19 mouse cellular contexts compared by ENCODE assay signal in genomic region chr11:103020713-103021335, GRCm38 (mm10). TPM values are rescaled to one million over a fixed set of nuclear protein-coding genes. Genes with fewer than 3 reads are reported as not detected.
DNase-seq lines count a peak whose midpoint lies in the region; ATAC-seq and TF ChIP-seq lines count a peak whose summit lies in the region.
"Had no signal": no experiment of that assay in that cellular context is flagged by ENCODE, and none has a peak within 500 bp of the region (broad histone marks: within the 10 kb centered on the region; RNA-seq: fewer than 3 reads in every experiment).

No protein-coding gene starts in this region.

- H3K36me3 ChIP-seq in liver, postnatal 0 days (replicated peaks; ENCODE audit: insufficient read depth, low read length), result peaks cover 15% of the 10 kb centered on the region
- peaks cover 7% of the 10 kb centered on the region; the same call in 1 of the 2 replicates for H3K36me3 ChIP-seq in stomach, embryonic 14.5 days (ENCODE audit: control insufficient read depth, insufficient read depth, low read length)
- H3K36me3 ChIP-seq in embryonic facial prominence, embryonic 10.5 days (replicated peaks), result peaks cover 31% of the 10 kb centered on the region
- H3K36me3 ChIP-seq: hindbrain, embryonic 15.5 days had no signal

- H3K9me3 ChIP-seq in liver, postnatal 0 days (ENCODE audit: low read length), result no peaks in the 10 kb centered on the region
- no peaks in the 10 kb centered on the region for H3K9me3 ChIP-seq in stomach, embryonic 14.5 days (ENCODE audit: control insufficient read depth, low read depth, low read length)
- no peaks in the 10 kb centered on the region for H3K9me3 ChIP-seq in embryonic facial prominence, embryonic 10.5 days
- H3K9me3 ChIP-seq: heart, embryonic 15.5 days; hindbrain, embryonic 15.5 days; kidney, embryonic 15.5 days; megakaryocyte, embryonic 14.5 days had no signal

- no peak overlapping the region for H3K9ac ChIP-seq in liver, postnatal 0 days (replicated peaks)
- H3K9ac ChIP-seq in stomach, embryonic 14.5 days (replicated peaks; ENCODE audit: low read depth, low read length), result no peak overlapping the region
- H3K9ac ChIP-seq: heart, embryonic 15.5 days; hindbrain, embryonic 15.5 days; kidney, embryonic 15.5 days had no signal

- no peak overlapping the region for H3K4me2 ChIP-seq in liver, postnatal 0 days (ENCODE audit: low read depth, low read length)
- no peak overlapping the region for H3K4me2 ChIP-seq in stomach, embryonic 14.5 days (replicated peaks; ENCODE audit: low read depth, low read length)
- H3K4me2 ChIP-seq: heart, embryonic 15.5 days; hindbrain, embryonic 15.5 days; kidney, embryonic 15.5 days had no signal

- ATAC-seq in liver, postnatal 0 days, result no peak
- no peak for ATAC-seq in stomach, embryonic 14.5 days (ENCODE audit: insufficient number of reproducible peaks, insufficient read depth, low FRiP score, low read depth)
- ATAC-seq: forebrain, embryonic 16.5 days had no signal

- peak; percentile 87 for DNase-seq in heart, adult 11 months
- DNase-seq in heart, postnatal 4 days, result no peak
- DNase-seq in liver, postnatal 0 days, result no peak
- DNase-seq in liver (no peak), NIH3T3 (ENCODE audit: low read depth) (peak; percentile 76)
- DNase-seq in left cerebral cortex, adult 11 months (ENCODE audit: low spot score), result no peak
- DNase-seq in embryonic facial prominence, embryonic 10.5 days (ENCODE audit: low spot score), result no peak
- DNase-seq: embryo, embryonic 11 days; gastrocnemius, postnatal 25 days; left cerebral cortex, postnatal 4 days; lung, adult 18-20 months; thymus, adult 2 months had no signal

- no peak overlapping the region for H3K4me3 ChIP-seq in liver, postnatal 0 days (ENCODE audit: low read depth, low read length)
- H3K4me3 ChIP-seq in stomach, embryonic 14.5 days (ENCODE audit: low read depth, low read length), result no peak overlapping the region
- no peak overlapping the region for H3K4me3 ChIP-seq in embryonic facial prominence, embryonic 10.5 days
- H3K4me3 ChIP-seq: erythroblast, embryonic 14.5 days; heart, embryonic 15.5 days; hindbrain, embryonic 15.5 days; kidney, embryonic 15.5 days; megakaryocyte, embryonic 14.5 days had no signal

- peaks cover 12% of the 10 kb centered on the region for H3K4me1 ChIP-seq in liver, postnatal 0 days (ENCODE audit: insufficient read depth)
- H3K4me1 ChIP-seq in stomach, embryonic 14.5 days (ENCODE audit: control insufficient read depth, insufficient read depth, low read length), result peaks cover 11% of the 10 kb centered on the region; the same call in 1 of the 2 replicates
- H3K4me1 ChIP-seq in embryonic facial prominence, embryonic 10.5 days, result peaks cover 17% of the 10 kb centered on the region

- TF ChIP-seq EP300 in liver, postnatal 0 days (IDR thresholded peaks at IDR 0.05; ENCODE audit: low read depth), result no peak

- no peak overlapping the region for H3K27ac ChIP-seq in liver, postnatal 0 days (ENCODE audit: low read depth)
- peak overlapping the region; percentile 69 for H3K27ac ChIP-seq in stomach, embryonic 14.5 days (ENCODE audit: low read length)
- H3K27ac ChIP-seq in embryonic facial prominence, embryonic 10.5 days (replicated peaks), result no peak overlapping the region
- H3K27ac ChIP-seq: heart, embryonic 15.5 days; hindbrain, embryonic 15.5 days; kidney, embryonic 15.5 days had no signal

- 69% methylated on average over 3 of the region's 3 CpGs for whole genome bisulfite sequencing in liver, postnatal 0 days (ENCODE audit: insufficient replicate concordance)
- 56% methylated on average over 3 of the region's 3 CpGs for WGBS in stomach, embryonic 14.5 days
- WGBS in embryonic facial prominence, embryonic 10.5 days, result 84% methylated on average over 3 of the region's 3 CpGs

- peak; percentile 33 for TF ChIP-seq CTCF in liver, postnatal 0 days (IDR thresholded peaks at IDR 0.05; ENCODE audit: low read depth)

- no peaks in the 10 kb centered on the region for H3K27me3 ChIP-seq in liver, postnatal 0 days (ENCODE audit: insufficient read depth, low read length)
- no peaks in the 10 kb centered on the region for H3K27me3 ChIP-seq in stomach, embryonic 14.5 days (ENCODE audit: control insufficient read depth, insufficient read depth, low read length)
- no peaks in the 10 kb centered on the region for H3K27me3 ChIP-seq in embryonic facial prominence, embryonic 10.5 days (replicated peaks; ENCODE audit: low read depth, poor library complexity, severe bottlenecking)
- H3K27me3 ChIP-seq: heart, embryonic 15.5 days; hindbrain, embryonic 15.5 days; kidney, embryonic 15.5 days; megakaryocyte, embryonic 14.5 days had no signal

RNA-seq across cellular contexts. Expression of gene Nmt1, which starts 7.2 kb away (rescaled TPM):
- 10 to 100 TPM; 57.6 to 62.7 TPM for total RNA-seq in heart, postnatal 4 days (2021)
- 37.5 and 37.7 TPM in 2 replicates for polyA plus RNA-seq in liver, postnatal 0 days (2015; fragmentation: Nextera tagmentation; extraction: Ambion mirVana)
- polyA plus RNA-seq in stomach, embryonic 14.5 days (2014; fragmentation: Nextera tagmentation; extraction: Ambion mirVana), result 55.1 and 62.4 TPM in 2 replicates
- polyA plus RNA-seq in embryonic facial prominence, embryonic 10.5 days (2016; fragmentation: Nextera tagmentation; extraction: Ambion mirVana), result 63.2 and 66.0 TPM in 2 replicates

RNA-seq across cellular contexts. Expression of gene Dcakd, which starts 7.3 kb away (rescaled TPM):
- 10 to 100 TPM; 76.4 to 77.9 TPM for total RNA-seq in heart, postnatal 4 days (2021)
- polyA plus RNA-seq in liver, postnatal 0 days (2015; fragmentation: Nextera tagmentation; extraction: Ambion mirVana), result 32.3 and 32.5 TPM in 2 replicates
- 185 and 198 TPM in 2 replicates for polyA plus RNA-seq in stomach, embryonic 14.5 days (2014; fragmentation: Nextera tagmentation; extraction: Ambion mirVana)
- polyA plus RNA-seq in embryonic facial prominence, embryonic 10.5 days (2016; fragmentation: Nextera tagmentation; extraction: Ambion mirVana), result 304 and 308 TPM in 2 replicates

Comparison
In these comparisons a context has a peak if more than half of its experiments do, and no peak if none do; other contexts are left out.
1. DNase-seq: peak in heart, adult 11 months (single experiment) and NIH3T3 (single experiment); none in heart, postnatal 4 days (single experiment), liver, postnatal 0 days (single experiment), liver (single experiment), left cerebral cortex, adult 11 months (single experiment) and embryonic facial prominence, embryonic 10.5 days (single experiment).